ENCODE assay signal across 8 mouse cellular contexts in genomic region chr2:152736748-152737147, GRCm38 (mm10). TPM values are rescaled to one million over a fixed set of nuclear protein-coding genes. Genes with fewer than 3 reads are reported as not detected.
DNase-seq lines count a peak whose midpoint lies in the region; ATAC-seq lines count a peak whose summit lies in the region.

No protein-coding gene starts in this region.

- no peaks in the 10 kb centered on the region for H3K9me3 ChIP-seq in embryonic facial prominence, embryonic 15.5 days (replicated peaks)

- peak overlapping the region; percentile 93 for H3K27ac ChIP-seq in embryonic facial prominence, embryonic 15.5 days (replicated peaks)

- H3K27me3 ChIP-seq in embryonic facial prominence, embryonic 15.5 days = no peaks in the 10 kb centered on the region

- peak overlapping the region; percentile 83 for H3K4me3 ChIP-seq in embryonic facial prominence, embryonic 15.5 days (replicated peaks)

- H3K4me1 ChIP-seq in embryonic facial prominence, embryonic 15.5 days = peaks cover 77% of the 10 kb centered on the region

- intact Hi-C loops in left cerebral cortex, postnatal 4 days (cut with DNase I) = no loop called here

- peak; percentile 38 for DNase-seq in left cerebral cortex, postnatal 4 days
- no peak for DNase-seq in left cerebral cortex, adult 11 months (ENCODE audit: low spot score)
- peak; percentile 52 for DNase-seq in adrenal gland, adult 2 months
- peak; percentile 32 for DNase-seq in induced T-regulatory cell, adult 2 months (ENCODE audit: low read depth)
- DNase-seq in lung, postnatal 36 days = peak; percentile 52
- DNase-seq in spleen, postnatal 10 days (ENCODE audit: low spot score in 2 of 2) = no peak

- ATAC-seq in embryonic facial prominence, embryonic 15.5 days (ENCODE audit: insufficient number of reproducible peaks, low FRiP score, low TSS enrichment, low read depth) = no peak
- ATAC-seq in erythroid progenitor cell, adult 5-6 weeks (replicated peaks; ENCODE audit: low FRiP score, poor library complexity, severe bottlenecking) = no peak

- under 1% methylated on average over 22 of the region's 22 CpGs for WGBS in embryonic facial prominence, embryonic 15.5 days

- peak overlapping the region; percentile 80 for H3K4me2 ChIP-seq in embryonic facial prominence, embryonic 15.5 days (replicated peaks)

- no peaks in the 10 kb centered on the region for H3K36me3 ChIP-seq in embryonic facial prominence, embryonic 15.5 days

- H3K9ac ChIP-seq in embryonic facial prominence, embryonic 15.5 days = peak overlapping the region; percentile 86

RNA-seq across cellular contexts. Expression of gene Id1, which starts 0.7 kb away (rescaled TPM):
- 10 to 100 TPM; 25.6 to 27.6 TPM for total RNA-seq in left cerebral cortex, postnatal 4 days (2021)
- total RNA-seq in adrenal gland, adult 2 months (2021) = 10 to 100 TPM; 41.5 to 67.3 TPM
- polyA plus RNA-seq in adrenal gland, adult 2 months (2012; rRNA removed) = 186 and 275 TPM in 2 replicates
- polyA plus RNA-seq in embryonic facial prominence, embryonic 15.5 days (2015; fragmentation: Nextera tagmentation; extraction: Ambion mirVana) = 142 and 160 TPM in 2 replicates
- total RNA-seq in erythroid progenitor cell, adult 5-6 weeks (2015; ENCODE audit: low replicate concordance) = 1.3 and 17.3 TPM in 2 replicates
- total RNA-seq in erythroid progenitor cell, adult 5-6 weeks (2017; ENCODE audit: low replicate concordance) = 1.6 and 2.6 TPM in 2 replicates

RNA-seq across cellular contexts. Expression of gene Cox4i2, which starts 17.2 kb away (rescaled TPM):
- total RNA-seq in left cerebral cortex, postnatal 4 days (2021) = 1 to 10 TPM; 1.7 to 1.9 TPM
- 1 to 10 TPM; 1.4 to 3.4 TPM for total RNA-seq in adrenal gland, adult 2 months (2021)
- 3.9 and 4.4 TPM in 2 replicates for polyA plus RNA-seq in adrenal gland, adult 2 months (2012; rRNA removed)
- 37.7 and 37.9 TPM in 2 replicates for polyA plus RNA-seq in embryonic facial prominence, embryonic 15.5 days (2015; fragmentation: Nextera tagmentation; extraction: Ambion mirVana)
- 1.8 TPM in 1 of 2 replicates, not detected in the other for total RNA-seq in erythroid progenitor cell, adult 5-6 weeks (2015; ENCODE audit: low replicate concordance)
- total RNA-seq in erythroid progenitor cell, adult 5-6 weeks (2017; ENCODE audit: low replicate concordance) = not detected in 2 replicates

RNA-seq across cellular contexts. Expression of gene Mcts2, which starts 49.9 kb away (rescaled TPM):
- total RNA-seq in left cerebral cortex, postnatal 4 days (2021) = 10 to 100 TPM; 30.4 to 32.5 TPM
- 10 to 100 TPM; 26.7 to 32.9 TPM for total RNA-seq in adrenal gland, adult 2 months (2021)
- 1.9 and 2.3 TPM in 2 replicates for polyA plus RNA-seq in adrenal gland, adult 2 months (2012; rRNA removed)
- polyA plus RNA-seq in embryonic facial prominence, embryonic 15.5 days (2015; fragmentation: Nextera tagmentation; extraction: Ambion mirVana) = 24.7 and 27.3 TPM in 2 replicates
- total RNA-seq in erythroid progenitor cell, adult 5-6 weeks (2015; ENCODE audit: low replicate concordance) = not detected in 2 replicates
- total RNA-seq in erythroid progenitor cell, adult 5-6 weeks (2017; ENCODE audit: low replicate concordance) = 1.7 TPM in 1 of 2 replicates, not detected in the other

Comparison
In these comparisons a context has a peak if more than half of its experiments do, and no peak if none do; other contexts are left out.
1. DNase-seq: peak in left cerebral cortex, postnatal 4 days (single experiment), adrenal gland, adult 2 months (single experiment), induced T-regulatory cell, adult 2 months (single experiment) and lung, postnatal 36 days (single experiment); none in left cerebral cortex, adult 11 months (single experiment) and spleen, postnatal 10 days (0 of 2).
2. RNA of gene Mcts2, which starts 49.9 kb away (total RNA-seq): 26.7 to 32.9 TPM in adrenal gland, adult 2 months and 30.4 to 32.5 TPM in left cerebral cortex, postnatal 4 days; 1.7 TPM in erythroid progenitor cell, adult 5-6 weeks; every median in the first group is over 10 times any median in the second.